Mouse (Mus musculus) kidney, postnatal 4 days (tissue): ENCODE measurements around the gene Kalrn.

Source experiments
- DNase-seq, 2 experiments: peaks; one replicate each; pipeline ENCODE4 v3.0.0; 2021; ENCODE audit warnings: mixed read lengths in 2 of 2

Kalrn gene

DNA sequence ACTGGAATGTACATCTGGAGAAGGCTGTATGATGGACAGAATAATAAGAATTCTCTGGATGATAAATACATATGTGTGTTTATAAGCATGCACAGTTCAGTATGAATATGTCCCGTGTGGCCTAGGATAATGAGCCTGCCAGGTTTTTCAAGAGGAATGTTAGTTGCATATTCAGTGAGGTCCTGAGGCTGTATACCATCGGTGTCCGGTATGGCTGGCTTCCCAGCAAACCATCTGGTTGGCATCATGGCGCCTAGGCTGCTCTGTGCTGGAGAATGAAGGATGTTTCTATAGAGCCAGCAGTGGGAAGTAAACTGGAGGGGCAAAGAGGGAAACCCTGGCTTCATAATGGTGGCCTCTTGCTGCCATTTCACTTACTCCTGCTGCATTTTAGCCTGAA lies 510.0 kb downstream of the Kalrn start:
- no peak for DNase-seq

DNA sequence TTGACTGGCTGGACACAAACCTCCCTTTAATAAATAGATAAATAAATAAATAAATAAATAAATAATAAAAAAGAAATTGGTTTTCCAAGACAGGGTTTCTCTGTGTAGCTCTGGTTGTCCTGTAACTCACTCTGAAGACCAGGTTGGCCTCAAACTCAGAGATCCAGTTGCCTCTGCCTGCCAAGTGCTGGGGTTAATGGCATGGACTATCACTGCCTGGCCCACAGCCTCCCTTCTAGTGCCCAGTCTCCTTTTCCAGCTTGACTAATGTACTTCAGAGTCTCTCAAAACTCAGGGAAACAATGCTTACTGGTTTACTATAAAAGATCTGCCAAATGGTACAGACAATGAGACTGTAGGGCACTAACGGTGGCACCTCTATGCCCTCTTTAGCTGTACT lies 511.7 kb downstream of the Kalrn start:
- no peak for DNase-seq

- DNase-seq = no peak
These were observed 514.7 kb downstream of the Kalrn start for GRCm38 (mm10) chr16:34058611-34059010.

GRCm38 (mm10) chr16:34057464-34057863 lies 515.9 kb downstream of the Kalrn start:
- no peak for DNase-seq

GRCm38 (mm10) chr16:34056418-34057111 lies 516.8 kb downstream of the Kalrn start:
- DNase-seq = no peak

DNA sequence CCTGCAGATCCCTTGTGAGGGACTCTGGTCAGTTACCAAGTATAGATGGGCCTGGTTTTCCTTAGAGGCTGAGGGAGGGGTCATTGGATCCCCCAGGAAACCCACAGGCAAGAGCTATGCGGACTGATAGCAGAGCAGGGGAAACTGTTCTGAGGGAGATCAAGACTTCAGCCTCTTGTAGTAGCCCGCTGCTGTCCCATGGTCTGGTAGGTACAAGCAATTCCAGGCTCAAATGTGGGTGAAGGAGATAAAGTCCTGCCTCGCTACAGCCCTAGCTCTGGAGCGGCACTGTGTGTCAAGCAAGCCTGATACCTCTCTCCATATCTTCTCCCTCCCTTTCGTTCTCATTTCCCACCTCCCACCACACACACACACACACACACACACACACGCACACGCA lies 523.2 kb downstream of the Kalrn start:
- DNase-seq = no peak

GRCm38 (mm10) chr16:34049361-34049760 lies 524.0 kb downstream of the Kalrn start:
- no peak for DNase-seq

DNA sequence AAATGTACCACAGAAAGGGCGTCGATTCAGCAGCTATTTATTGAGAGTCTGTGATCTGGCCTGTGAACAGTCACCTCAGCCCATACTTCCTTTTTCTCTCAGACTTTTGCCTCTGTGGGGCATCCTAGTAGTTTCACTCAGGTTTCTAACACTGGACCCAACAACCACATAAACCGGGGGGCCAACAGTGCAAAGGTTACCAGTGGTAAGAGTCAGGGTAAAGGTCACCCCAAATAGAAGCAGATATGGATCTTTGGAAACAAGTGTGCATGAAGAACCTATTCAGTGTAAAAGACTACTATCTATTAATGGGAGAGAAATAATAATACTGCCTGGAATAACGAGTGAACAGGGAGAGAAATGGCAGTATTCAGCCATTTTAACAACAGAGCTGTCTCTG lies 525.1 kb downstream of the Kalrn start:
- DNase-seq = no peak

DNA sequence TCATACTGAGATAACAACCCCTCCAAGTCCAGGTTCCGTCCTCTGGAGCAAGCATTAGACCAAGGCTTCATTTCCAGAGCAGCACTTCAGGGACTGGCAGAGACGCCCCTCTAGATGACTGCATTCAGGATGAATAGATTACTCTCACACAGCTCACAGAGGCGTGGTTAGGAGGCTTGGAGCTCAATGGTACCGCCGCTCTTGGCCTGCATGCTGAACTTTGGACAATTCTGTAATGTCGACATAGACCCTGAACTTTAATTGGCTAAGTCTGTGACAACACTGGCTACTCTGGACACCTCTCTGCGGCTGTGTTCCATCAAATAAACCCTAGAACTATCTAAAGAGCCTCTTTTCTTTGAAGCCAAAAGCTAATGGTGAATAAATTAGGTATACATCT lies 525.8 kb downstream of the Kalrn start:
- no peak for DNase-seq

DNA sequence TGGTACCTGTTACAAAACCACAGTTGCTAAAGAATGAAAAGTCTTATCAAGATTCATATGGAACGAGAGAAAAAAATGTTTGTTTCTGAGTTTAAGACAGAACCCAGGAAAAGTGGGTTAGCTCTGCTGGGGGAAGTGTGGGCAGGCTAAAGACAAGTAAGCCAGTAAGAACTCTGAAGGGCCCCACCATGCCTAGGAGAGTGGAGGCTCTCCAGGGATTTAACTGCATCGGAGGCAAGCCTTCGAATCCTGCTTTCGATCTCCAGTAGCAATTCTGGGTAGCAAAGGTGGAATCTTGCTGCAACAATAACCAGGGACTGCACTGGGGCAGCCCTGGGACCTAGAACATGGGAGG lies 526.3 kb downstream of the Kalrn start:
- no peak for DNase-seq

DNA sequence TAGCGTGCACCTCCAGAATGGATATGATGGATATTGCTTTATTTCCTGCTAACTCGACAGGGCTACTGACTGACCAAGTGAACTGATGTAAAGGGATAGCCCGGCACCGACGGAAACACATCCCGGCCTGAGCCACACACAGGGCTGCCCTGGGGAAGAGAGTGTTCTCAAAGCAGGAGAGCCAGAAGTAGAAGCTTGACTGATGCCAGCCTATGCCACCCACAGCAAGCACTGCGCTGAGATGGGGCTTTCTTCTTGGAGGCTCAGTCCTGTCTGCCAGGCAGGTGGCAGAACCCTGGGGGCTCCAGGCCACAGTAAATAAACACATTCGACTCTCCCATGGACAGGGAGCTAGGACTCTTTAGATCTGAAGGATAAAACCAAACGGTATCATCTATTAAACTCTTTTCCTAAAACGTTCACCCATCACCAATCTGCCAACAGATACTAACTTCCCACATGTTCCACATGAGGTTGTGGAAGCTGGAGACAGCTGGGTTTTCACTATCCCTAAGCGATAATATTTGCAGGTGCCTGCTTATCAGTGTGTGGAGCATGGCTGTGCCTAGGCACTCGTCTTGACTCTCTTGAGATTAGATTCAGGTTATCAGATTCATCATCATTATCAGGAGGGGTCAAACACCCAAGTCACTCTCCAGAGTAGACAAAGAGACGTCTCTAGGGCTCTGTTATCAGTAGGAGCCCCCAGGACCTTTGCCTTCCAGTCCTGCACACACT lies 526.9 kb downstream of the Kalrn start:
- no peak for DNase-seq

- no peak for DNase-seq
These were observed 528.8 kb downstream of the Kalrn start for GRCm38 (mm10) chr16:34044539-34044938.

GRCm38 (mm10) chr16:34043048-34043795 lies 530.1 kb downstream of the Kalrn start:
- no peak for DNase-seq

- no peak for DNase-seq
These were observed 530.7 kb downstream of the Kalrn start for GRCm38 (mm10) chr16:34042586-34042985.

DNA sequence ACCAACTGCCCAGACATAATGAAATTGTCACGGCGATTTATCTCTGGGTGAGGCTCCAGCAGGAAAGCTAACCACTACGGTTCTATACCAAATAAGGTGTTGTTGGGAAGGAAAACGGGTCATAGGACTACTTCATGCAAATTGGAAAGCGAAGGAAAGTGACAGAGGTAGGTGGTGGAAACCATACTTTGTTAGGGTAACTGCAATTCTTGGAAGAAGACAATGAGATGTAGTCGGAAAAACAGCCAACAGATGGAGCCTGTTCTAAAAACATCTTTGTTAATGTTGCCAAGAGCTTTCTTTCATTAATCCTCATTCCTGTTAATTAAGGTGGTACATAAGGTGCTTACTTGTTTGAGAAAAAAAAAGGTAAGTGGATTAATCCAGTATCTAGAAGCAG lies 533.1 kb downstream of the Kalrn start:
- no peak for DNase-seq

DNA sequence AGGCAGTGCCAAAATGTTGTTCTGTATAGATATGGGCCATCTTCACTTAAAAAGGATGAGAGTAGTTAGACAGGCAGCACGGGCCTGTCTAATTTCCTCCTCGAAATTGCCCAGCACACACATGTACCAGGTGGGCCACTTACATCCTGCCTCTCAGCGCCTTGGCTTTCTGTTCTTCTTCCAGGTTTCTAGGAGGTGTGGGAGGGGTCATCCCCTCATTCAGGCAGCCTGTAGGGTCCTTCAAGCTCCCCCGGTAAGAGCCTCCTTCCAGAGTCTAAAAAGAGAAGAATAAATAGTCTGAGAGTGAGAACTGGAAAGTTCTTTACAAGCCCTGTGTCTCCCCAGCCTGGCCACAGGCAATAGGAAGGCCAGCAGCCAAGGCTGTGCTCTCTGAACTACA lies 533.6 kb downstream of the Kalrn start:
- no peak for DNase-seq

DNA sequence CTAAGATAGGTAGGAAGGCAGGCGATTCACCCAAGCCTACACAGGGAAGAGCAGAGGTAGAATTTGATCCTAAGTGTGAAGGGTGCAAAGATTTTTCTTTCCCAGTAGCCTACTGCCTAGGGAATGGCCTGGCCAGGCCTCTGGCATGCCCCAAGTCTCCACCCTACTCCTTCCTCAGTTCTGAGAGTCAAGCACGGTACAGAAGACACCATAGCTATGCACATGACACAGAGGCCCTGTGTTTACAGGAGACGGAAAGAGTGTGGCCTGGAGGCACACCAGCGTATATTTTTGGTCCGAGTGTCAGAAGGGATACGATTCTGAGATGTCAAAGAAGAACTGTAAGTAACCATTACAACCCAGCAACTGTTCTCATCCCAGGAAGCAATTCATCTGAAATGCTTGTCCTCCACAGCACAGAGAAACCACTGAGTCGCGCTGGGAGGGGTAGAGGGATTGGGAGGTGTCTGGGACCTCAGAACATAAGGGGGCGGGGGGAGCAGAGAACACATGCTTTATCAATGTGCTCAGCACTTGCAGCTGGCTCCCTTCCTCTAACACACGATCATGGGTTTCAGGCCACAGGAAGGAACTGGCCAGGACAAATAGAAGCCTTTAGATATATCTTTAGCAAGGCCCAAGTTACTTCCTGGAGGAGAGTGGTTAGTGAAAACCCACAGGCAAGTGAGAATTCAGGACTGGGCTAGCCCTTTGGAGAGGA lies 536.8 kb downstream of the Kalrn start:
- DNase-seq = no peak

DNA sequence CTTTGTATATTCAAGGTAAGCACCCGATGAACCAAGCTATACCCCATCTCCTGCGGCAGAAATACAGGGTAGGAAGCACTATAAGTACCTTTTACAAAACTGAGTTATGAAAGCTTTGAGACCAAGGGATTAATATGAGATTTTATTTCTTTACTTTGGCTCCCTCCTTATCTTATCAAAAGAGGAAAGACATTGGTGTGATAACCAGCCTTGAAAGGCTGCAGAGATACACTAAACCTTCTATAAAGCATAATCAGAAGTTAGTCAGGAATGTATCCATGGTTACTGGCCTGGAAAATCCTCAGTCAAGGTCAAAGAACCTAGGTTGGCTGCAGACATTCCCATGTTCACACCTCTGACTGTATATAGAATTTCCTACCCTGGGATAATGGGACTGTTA lies 537.6 kb downstream of the Kalrn start:
- DNase-seq = no peak

- no peak for DNase-seq
These were observed 539.1 kb downstream of the Kalrn start for GRCm38 (mm10) chr16:34034267-34034666.

GRCm38 (mm10) chr16:34032011-34032645 lies 541.2 kb downstream of the Kalrn start:
- no peak for DNase-seq

DNA sequence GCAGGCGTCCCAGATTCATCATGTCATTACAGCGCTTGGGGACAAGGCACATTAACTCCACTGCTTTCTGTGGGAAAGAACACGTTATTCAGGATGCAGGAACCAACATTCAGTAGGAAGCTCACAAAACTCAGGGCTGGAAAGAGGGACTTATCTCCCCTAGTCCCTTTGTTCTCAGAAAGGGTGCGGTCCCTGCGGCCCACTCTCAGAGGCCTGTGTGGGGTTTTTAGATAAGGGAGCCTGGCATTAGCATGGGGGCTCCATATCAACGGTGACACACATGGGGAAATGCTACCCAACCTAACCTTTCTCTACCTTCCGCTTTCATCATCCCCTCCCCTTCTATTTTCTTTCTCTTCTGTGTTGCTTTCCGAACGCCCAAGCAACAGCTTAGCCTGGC lies 541.8 kb downstream of the Kalrn start:
- no peak for DNase-seq

DNA sequence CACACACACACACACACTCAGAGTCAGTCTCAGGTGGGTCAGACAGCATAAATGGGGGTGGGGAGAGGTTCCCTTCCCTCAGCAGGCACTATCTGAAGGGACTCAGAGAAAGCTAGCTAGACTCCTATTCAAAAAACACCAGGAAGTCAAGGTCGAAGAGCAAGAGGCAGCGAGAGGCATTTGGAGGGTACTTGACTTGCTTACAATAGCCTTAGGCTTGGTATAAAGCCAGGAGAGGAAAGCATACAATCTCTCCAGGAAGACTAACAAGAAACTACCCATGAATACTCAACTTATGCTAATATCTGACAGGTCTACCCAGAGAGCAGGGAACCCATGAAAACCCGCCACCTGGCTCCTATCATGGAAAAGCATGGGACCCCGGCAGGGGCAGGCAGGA lies 543.0 kb downstream of the Kalrn start:
- DNase-seq = no peak

DNA sequence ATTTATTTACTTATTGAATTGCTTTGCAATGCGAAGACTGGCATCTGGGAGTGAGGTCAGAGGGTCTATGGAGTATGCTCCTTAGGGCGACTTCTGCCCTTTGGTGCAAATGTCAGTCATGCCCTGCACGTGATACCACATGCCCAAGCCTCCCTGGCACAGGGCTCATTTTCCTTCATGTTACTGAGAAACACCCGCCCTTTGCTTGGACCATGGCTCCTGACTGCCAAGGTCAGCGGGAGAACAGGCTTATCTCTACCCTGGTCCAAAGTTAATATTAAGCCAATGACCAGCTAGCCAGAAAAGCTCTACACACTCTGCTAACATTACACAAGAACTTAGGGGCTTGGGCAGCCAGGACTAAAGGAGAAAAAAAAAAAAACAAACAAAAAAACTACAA lies 543.5 kb downstream of the Kalrn start:
- peak; percentile 28 to 55 for DNase-seq
